Mouse (Mus musculus) liver, embryonic 14.5 days (tissue): ENCODE results near the gene Zfp810.

ENCODE experiments used
- CTCF ChIP-seq: IDR thresholded peaks from 2 replicates; pipeline ENCODE4 v1.5.1; 2016; ENCODE audit warnings: antibody characterized with exemption, low read depth, control low read depth
- EP300 ChIP-seq: IDR thresholded peaks from 2 replicates; pipeline ENCODE4 v1.6.1; 2016; ENCODE audit warnings: antibody characterized with exemption, low read depth

- TF ChIP-seq CTCF: no peak
- no peak for TF ChIP-seq EP300
Measured at GRCm38 (mm10) chr9:22261594-22261993, 45.9 kb downstream of the Zfp810 start.
